Mouse (Mus musculus): ENCODE results near the gene Myrfl. TPM values are rescaled to one million over a fixed set of nuclear protein-coding genes. Genes with fewer than 3 reads are reported as not detected.

Myrfl gene
- total RNA-seq, 2 experiments from 2014 or later = 0.09 TPM; not detected in 1

Other genes with a start within 250 kb of the Myrfl start
- gene Rab3ip, start 53.9 kb upstream of the Myrfl start, total RNA-seq (2021) = 10 to 100 TPM; 29.9 to 33.8 TPM
- not detected for gene Gm10271, start 75.7 kb upstream of the Myrfl start, total RNA-seq (2021)
- 10 to 100 TPM; 23.5 to 29.6 TPM for gene Best3, start 89.4 kb upstream of the Myrfl start, total RNA-seq (2021)
- gene Lrrc10, start 148.4 kb upstream of the Myrfl start, total RNA-seq (2021) = under 1 TPM in 1 of 2 experiments, not detected in 1; 0.37 TPM
- 100 to 1,000 TPM; 110 to 112 TPM for gene Cct2, start 166.9 kb upstream of the Myrfl start, total RNA-seq (2021)

Data from gastrocnemius, adult 18-20 months (tissue).